Mouse (Mus musculus) liver, adult 2 months (tissue): ENCODE measurements around the gene Olfr1099.

Experiments
- CTCF ChIP-seq: fragments of 200-500 bp; IDR thresholded peaks from 2 replicates; pipeline ENCODE4 v1.5.1; 2011; ENCODE audit warnings: low read depth, low read length, control low read depth
- POLR2A ChIP-seq: fragments of 200-500 bp; IDR thresholded peaks from 2 replicates; pipeline ENCODE4 v1.6.1; 2011; ENCODE audit warnings: low read length, control low read depth; ENCODE audit not compliant: insufficient read depth; ENCODE audit errors: extremely low read depth

- no peak for TF ChIP-seq CTCF
- TF ChIP-seq POLR2A, result no peak
Measured at GRCm38 (mm10) chr2:86991121-86991520, 30.6 kb upstream of the Olfr1099 start, which contains the start of gene Olfr1101.
